Mouse (Mus musculus): ENCODE measurements at regions not wholly inside any gene's neighbourhood (a gene's known extent, or its start where the extent isn't known, plus 50 kb on each side); places are given as distances from the start of the nearest gene placed in this dataset.

DNA sequence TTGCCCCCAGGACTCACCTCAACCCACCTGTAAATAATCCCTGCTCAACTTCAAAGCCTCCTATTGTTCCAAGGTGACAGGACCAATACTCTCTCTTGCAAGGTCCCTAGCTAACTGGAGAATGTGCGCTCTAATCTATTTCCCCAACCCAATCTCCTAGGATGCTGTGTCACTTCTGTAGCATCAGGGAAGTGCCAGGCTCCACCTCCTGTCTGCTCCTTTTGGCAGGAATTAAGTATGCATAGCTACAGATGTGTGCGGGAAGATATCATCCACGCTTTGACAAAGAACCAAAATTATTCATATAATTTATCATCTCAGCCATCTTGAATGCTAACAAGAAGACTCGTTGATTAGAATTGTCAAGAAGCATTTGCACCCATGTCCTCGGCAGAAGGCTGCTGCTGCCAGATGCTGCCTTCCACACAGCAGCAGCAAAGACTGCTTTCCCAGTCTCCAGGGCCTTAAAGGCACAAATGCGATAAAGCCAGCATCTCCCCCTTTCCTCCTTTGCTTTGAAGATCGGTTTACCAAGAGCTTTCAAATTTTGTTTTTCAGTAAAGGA lies 375.3 kb upstream of the Vstm2b start:
- no peak overlapping the region for H3K27ac ChIP-seq (ENCODE audit: low read length)
- ATAC-seq, result no peak
- H3K4me2 ChIP-seq (ENCODE audit: low read length), result no peak overlapping the region

DNA sequence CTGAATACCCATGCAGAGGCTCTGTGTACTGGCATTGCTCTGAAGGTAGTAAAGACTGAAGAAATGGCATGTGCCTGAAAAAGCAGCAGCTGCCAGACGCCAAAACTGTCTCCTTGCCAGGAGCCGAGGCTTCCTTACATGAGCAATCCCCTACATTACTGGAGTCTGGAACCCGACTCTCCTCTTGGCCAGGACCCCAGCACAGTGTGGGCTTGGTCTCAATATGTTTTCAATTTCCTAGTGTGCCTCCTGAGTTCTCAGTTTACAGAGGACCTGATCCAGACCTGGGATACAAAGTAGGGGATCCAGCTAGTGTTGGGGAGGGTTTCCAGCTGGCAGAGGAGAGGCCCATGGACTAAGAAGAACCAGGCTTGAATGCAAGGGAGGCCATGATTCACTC lies 361.5 kb upstream of the Vstm2b start:
- no peak overlapping the region for H3K4me3 ChIP-seq (ENCODE audit: low read depth, low read length)
- no peak overlapping the region for H3K9ac ChIP-seq (ENCODE audit: low read depth, low read length)
- H3K4me2 ChIP-seq (ENCODE audit: low read length), result no peak overlapping the region
- H3K27ac ChIP-seq (ENCODE audit: low read length), result no peak overlapping the region
- no peaks in the 10 kb centered on the region for H3K27me3 ChIP-seq (ENCODE audit: control insufficient read depth, insufficient read depth, low read depth, low read length)
- H3K36me3 ChIP-seq (ENCODE audit: control insufficient read depth, insufficient read depth, low read length), result no peaks in the 10 kb centered on the region
- H3K4me1 ChIP-seq (ENCODE audit: control insufficient read depth, insufficient read depth, low read length), result no peaks in the 10 kb centered on the region; the same call in 1 of the 2 replicates
- no peak for ATAC-seq
- WGBS, result 79% methylated on average over 3 of the region's 3 CpGs
- no peaks in the 10 kb centered on the region for H3K9me3 ChIP-seq (replicated peaks; ENCODE audit: control insufficient read depth, low read length, poor library complexity, severe bottlenecking)

More for the DNA sequence above, 375.3 kb upstream of the Vstm2b start:
- no peaks in the 10 kb centered on the region for H3K9me3 ChIP-seq (replicated peaks; ENCODE audit: control insufficient read depth, low read length, poor library complexity, severe bottlenecking)
- no peaks in the 10 kb centered on the region for H3K27me3 ChIP-seq (ENCODE audit: control insufficient read depth, insufficient read depth, low read depth, low read length)
- H3K9ac ChIP-seq (ENCODE audit: low read depth, low read length), result no peak overlapping the region
- WGBS, result 77% methylated on average over 7 of the region's 7 CpGs
- no peaks in the 10 kb centered on the region for H3K4me1 ChIP-seq (ENCODE audit: control insufficient read depth, insufficient read depth, low read length)
- no peaks in the 10 kb centered on the region for H3K36me3 ChIP-seq (ENCODE audit: control insufficient read depth, insufficient read depth, low read length)
- no peak overlapping the region for H3K4me3 ChIP-seq (ENCODE audit: low read depth, low read length)

DNA sequence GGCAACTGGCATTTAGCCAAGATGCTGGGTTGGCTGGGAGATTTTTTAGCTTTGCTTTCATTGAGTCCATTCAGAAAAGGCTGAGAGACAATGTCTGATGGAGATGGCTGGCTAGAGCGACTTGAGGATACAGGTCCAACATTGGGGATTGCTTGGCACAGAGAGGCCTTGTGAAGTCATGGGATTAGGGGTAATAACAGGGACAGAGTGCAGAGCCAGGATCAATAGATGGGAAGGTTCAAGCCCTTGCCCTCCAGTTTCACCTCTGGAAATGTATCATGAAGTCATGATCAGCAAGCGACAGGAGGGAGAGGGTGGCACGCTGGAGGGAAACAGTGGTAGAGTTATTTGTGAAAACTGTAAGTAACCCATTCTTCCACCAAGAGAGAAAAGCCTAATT lies 360.5 kb upstream of the Vstm2b start:
- Histone ChIP-seq H3K9me3 (replicated peaks; ENCODE audit: control insufficient read depth, low read length, poor library complexity, severe bottlenecking) (no peaks in the 10 kb centered on the region), H3K4me2 (ENCODE audit: low read length) (no peak overlapping the region), H3K4me3 (ENCODE audit: low read depth, low read length) (no peak overlapping the region), H3K36me3 (ENCODE audit: control insufficient read depth, insufficient read depth, low read length) (no peaks in the 10 kb centered on the region), H3K27me3 (ENCODE audit: control insufficient read depth, insufficient read depth, low read depth, low read length) (no peaks in the 10 kb centered on the region), H3K27ac (ENCODE audit: low read length) (no peak overlapping the region), H3K4me1 (ENCODE audit: control insufficient read depth, insufficient read depth, low read length) (no peaks in the 10 kb centered on the region; the same call in 1 of the 2 replicates), H3K9ac (ENCODE audit: low read depth, low read length) (no peak overlapping the region)
- WGBS, result 82% methylated on average over 3 of the region's 3 CpGs
- no peak for ATAC-seq

DNA sequence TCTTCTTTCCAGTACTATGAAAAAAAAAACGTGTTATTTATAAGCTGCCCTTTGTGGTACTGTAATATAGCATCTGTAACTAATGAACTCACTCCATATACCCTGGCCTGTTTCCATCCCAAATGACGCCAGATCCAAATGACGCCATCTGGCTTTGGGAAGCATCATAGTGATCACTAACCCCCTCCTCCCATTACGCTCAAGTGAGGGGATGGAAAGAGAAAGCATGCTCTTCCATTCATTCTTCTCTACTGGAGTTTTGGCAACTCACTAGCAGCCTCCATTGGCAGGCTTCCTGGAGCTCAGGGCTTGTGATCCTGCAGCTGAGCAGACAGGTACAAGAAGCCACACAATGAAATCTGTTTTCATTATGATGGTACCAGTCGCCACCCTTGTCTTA lies 358.3 kb upstream of the Vstm2b start:
- Histone ChIP-seq H3K4me3 (ENCODE audit: low read depth, low read length) (no peak overlapping the region), H3K9ac (ENCODE audit: low read depth, low read length) (no peak overlapping the region), H3K4me1 (ENCODE audit: control insufficient read depth, insufficient read depth, low read length) (no peaks in the 10 kb centered on the region; the same call in 1 of the 2 replicates), H3K4me2 (ENCODE audit: low read length) (no peak overlapping the region), H3K27ac (ENCODE audit: low read length) (no peak overlapping the region), H3K27me3 (ENCODE audit: control insufficient read depth, insufficient read depth, low read depth, low read length) (no peaks in the 10 kb centered on the region), H3K36me3 (ENCODE audit: control insufficient read depth, insufficient read depth, low read length) (no peaks in the 10 kb centered on the region), H3K9me3 (replicated peaks; ENCODE audit: control insufficient read depth, low read length, poor library complexity, severe bottlenecking) (no peaks in the 10 kb centered on the region)
- WGBS, result 73% methylated on average over 5 of the region's 5 CpGs
- ATAC-seq, result no peak

DNA sequence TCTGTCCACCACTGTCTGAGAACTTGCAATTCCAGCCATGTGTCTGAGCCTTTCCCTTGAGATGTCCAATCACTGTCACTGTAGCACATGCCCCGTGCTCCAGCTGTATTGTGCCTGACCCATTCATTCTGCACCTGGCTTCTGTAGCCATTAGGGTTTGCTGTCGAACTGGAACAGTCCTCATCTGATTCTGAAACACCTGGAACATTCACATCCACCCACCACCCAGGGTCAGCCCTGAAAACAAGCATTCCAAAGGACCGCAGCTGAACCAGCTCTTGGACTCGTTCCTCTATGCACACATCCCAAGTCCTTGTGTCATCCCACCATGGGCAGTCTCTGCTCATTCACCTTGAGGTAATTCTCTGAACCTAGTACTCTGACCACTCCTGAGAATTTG lies 356.8 kb upstream of the Vstm2b start:
- no peaks in the 10 kb centered on the region for H3K9me3 ChIP-seq (replicated peaks; ENCODE audit: control insufficient read depth, low read length, poor library complexity, severe bottlenecking)
- no peak overlapping the region for H3K27ac ChIP-seq (ENCODE audit: low read length)
- no peaks in the 10 kb centered on the region for H3K27me3 ChIP-seq (ENCODE audit: control insufficient read depth, insufficient read depth, low read depth, low read length)
- 84% methylated on average over 4 of the region's 4 CpGs for WGBS
- H3K36me3 ChIP-seq (ENCODE audit: control insufficient read depth, insufficient read depth, low read length), result no peaks in the 10 kb centered on the region
- H3K9ac ChIP-seq (ENCODE audit: low read depth, low read length), result no peak overlapping the region
- no peaks in the 10 kb centered on the region; the same call in 1 of the 2 replicates for H3K4me1 ChIP-seq (ENCODE audit: control insufficient read depth, insufficient read depth, low read length)
- ATAC-seq, result no peak
- no peak overlapping the region for H3K4me2 ChIP-seq (ENCODE audit: low read length)
- H3K4me3 ChIP-seq (ENCODE audit: low read depth, low read length), result no peak overlapping the region

GRCm38 (mm10) chr7:40563447-40564118 lies 334.5 kb upstream of the Vstm2b start:
- H3K27me3 ChIP-seq (ENCODE audit: control insufficient read depth, insufficient read depth, low read depth, low read length), result no peaks in the 10 kb centered on the region
- 41% methylated on average over 10 of the region's 10 CpGs for WGBS
- no peaks in the 10 kb centered on the region; the same call in 1 of the 2 replicates for H3K4me1 ChIP-seq (ENCODE audit: control insufficient read depth, insufficient read depth, low read length)
- peak; percentile 87 for ATAC-seq
- H3K9ac ChIP-seq (ENCODE audit: low read depth, low read length), result no peak overlapping the region
- H3K36me3 ChIP-seq (ENCODE audit: control insufficient read depth, insufficient read depth, low read length), result no peaks in the 10 kb centered on the region
- H3K4me2 ChIP-seq (ENCODE audit: low read length), result no peak overlapping the region
- no peaks in the 10 kb centered on the region for H3K9me3 ChIP-seq (replicated peaks; ENCODE audit: control insufficient read depth, low read length, poor library complexity, severe bottlenecking)
- H3K4me3 ChIP-seq (ENCODE audit: low read depth, low read length), result no peak overlapping the region
- no peak overlapping the region for H3K27ac ChIP-seq (ENCODE audit: low read length)

GRCm38 (mm10) chr7:40575971-40576370 lies 322.2 kb upstream of the Vstm2b start:
- Histone ChIP-seq H3K27me3 (ENCODE audit: control insufficient read depth, insufficient read depth, low read depth, low read length) (no peaks in the 10 kb centered on the region), H3K9ac (ENCODE audit: low read depth, low read length) (no peak overlapping the region), H3K4me1 (ENCODE audit: control insufficient read depth, insufficient read depth, low read length) (no peaks in the 10 kb centered on the region), H3K27ac (ENCODE audit: low read length) (no peak overlapping the region), H3K4me2 (ENCODE audit: low read length) (no peak overlapping the region), H3K4me3 (ENCODE audit: low read depth, low read length) (no peak overlapping the region), H3K9me3 (replicated peaks; ENCODE audit: control insufficient read depth, low read length, poor library complexity, severe bottlenecking) (no peaks in the 10 kb centered on the region), H3K36me3 (ENCODE audit: control insufficient read depth, insufficient read depth, low read length) (no peaks in the 10 kb centered on the region)
- WGBS, result 96% methylated on average over 4 of the region's 4 CpGs
- ATAC-seq, result no peak

- no peak for ATAC-seq
- no peak overlapping the region for H3K27ac ChIP-seq (ENCODE audit: low read length)
- H3K27me3 ChIP-seq (ENCODE audit: control insufficient read depth, insufficient read depth, low read depth, low read length), result no peaks in the 10 kb centered on the region
- no peaks in the 10 kb centered on the region for H3K4me1 ChIP-seq (ENCODE audit: control insufficient read depth, insufficient read depth, low read length)
- H3K9ac ChIP-seq (ENCODE audit: low read depth, low read length), result no peak overlapping the region
- no peaks in the 10 kb centered on the region for H3K9me3 ChIP-seq (replicated peaks; ENCODE audit: control insufficient read depth, low read length, poor library complexity, severe bottlenecking)
- no peaks in the 10 kb centered on the region for H3K36me3 ChIP-seq (ENCODE audit: control insufficient read depth, insufficient read depth, low read length)
- H3K4me2 ChIP-seq (ENCODE audit: low read length), result no peak overlapping the region
- H3K4me3 ChIP-seq (ENCODE audit: low read depth, low read length), result no peak overlapping the region
- WGBS, result 81% methylated on average over 4 of the region's 4 CpGs
Observed at GRCm38 (mm10) chr7:40577365-40577764, 320.8 kb upstream of the Vstm2b start.

DNA sequence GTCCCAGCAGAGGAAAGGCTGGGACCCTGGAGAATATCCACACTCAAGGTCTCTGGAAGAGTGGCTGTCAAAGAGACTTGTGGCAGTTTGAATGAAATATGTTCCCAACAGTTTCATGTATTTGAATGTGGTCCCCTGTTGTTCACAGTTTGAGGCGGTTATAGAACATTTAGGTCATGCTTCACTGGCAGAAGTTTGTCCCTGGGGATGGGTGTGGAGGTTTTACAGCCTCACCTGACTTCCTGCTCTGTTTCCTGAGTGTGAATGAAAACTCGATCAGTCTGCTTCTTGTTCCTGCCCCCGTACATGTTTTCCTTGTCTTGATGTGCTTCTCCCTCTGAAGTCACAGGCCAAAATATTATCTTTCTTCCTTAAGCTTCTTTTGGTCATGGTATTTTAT lies 277.4 kb upstream of the Vstm2b start:
- ATAC-seq, result no peak
- WGBS, result 82% methylated on average over 3 of the region's 3 CpGs

More for the DNA sequence above, 277.4 kb upstream of the Vstm2b start:
- H3K9ac ChIP-seq (ENCODE audit: low read depth, low read length), result no peak overlapping the region
- H3K4me2 ChIP-seq (ENCODE audit: low read length), result no peak overlapping the region
- no peaks in the 10 kb centered on the region for H3K36me3 ChIP-seq (ENCODE audit: control insufficient read depth, insufficient read depth, low read length)
- H3K9me3 ChIP-seq (replicated peaks; ENCODE audit: control insufficient read depth, low read length, poor library complexity, severe bottlenecking), result no peaks in the 10 kb centered on the region
- H3K27me3 ChIP-seq (ENCODE audit: control insufficient read depth, insufficient read depth, low read depth, low read length), result no peaks in the 10 kb centered on the region
- no peak overlapping the region for H3K4me3 ChIP-seq (ENCODE audit: low read depth, low read length)
- H3K4me1 ChIP-seq (ENCODE audit: control insufficient read depth, insufficient read depth, low read length), result no peaks in the 10 kb centered on the region
- H3K27ac ChIP-seq (ENCODE audit: low read length), result no peak overlapping the region

Measured in midbrain, embryonic 16.5 days (tissue).